ENCODE assay signal across 9 mouse cellular contexts in the genomic region with DNA sequence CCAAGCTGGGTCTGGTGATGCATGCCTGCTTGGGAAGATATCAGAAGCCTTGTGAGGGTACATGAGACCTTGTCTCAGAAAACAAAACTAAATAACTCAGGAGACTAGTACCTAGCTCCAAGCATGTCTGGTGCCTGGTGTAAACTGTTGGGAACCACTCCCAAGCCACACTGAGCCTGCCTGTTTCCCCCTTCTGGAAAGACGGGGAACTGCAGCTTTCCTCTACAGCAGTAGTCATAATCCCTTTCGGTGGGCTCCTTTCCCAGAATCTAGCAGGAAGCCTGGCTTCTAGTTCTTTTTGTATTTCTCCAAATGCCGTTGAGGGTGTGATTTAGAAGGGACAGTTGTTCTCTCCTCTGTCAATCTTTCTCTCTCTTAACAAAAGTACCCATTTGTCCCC. TPM values are rescaled to one million over a fixed set of nuclear protein-coding genes. Genes with fewer than 3 reads are reported as not detected.
DNase-seq lines count a peak whose midpoint lies in the region; ATAC-seq lines count a peak whose summit lies in the region.
"Had no signal": no experiment of that assay in that cellular context is flagged by ENCODE, and none has a peak within 500 bp of the region (broad histone marks: within the 10 kb centered on the region; RNA-seq: fewer than 3 reads in every experiment).

No protein-coding gene starts in this region.

- no peak overlapping the region for H3K27ac ChIP-seq in hindbrain, embryonic 11.5 days (ENCODE audit: low read depth, low read length)
- H3K27ac ChIP-seq in hindbrain, embryonic 16.5 days (ENCODE audit: low read depth, low read length), result no peak overlapping the region

- no peak for ATAC-seq in hindbrain, embryonic 11.5 days (ENCODE audit: low FRiP score)
- no peak for ATAC-seq in hindbrain, embryonic 16.5 days

- 26% methylated on average over 3 of the region's 3 CpGs for WGBS in hindbrain, embryonic 11.5 days
- WGBS in hindbrain, embryonic 16.5 days, result 11% methylated on average over 3 of the region's 3 CpGs

- H3K36me3 ChIP-seq in hindbrain, embryonic 11.5 days (ENCODE audit: control insufficient read depth, insufficient read depth, low read length), result no peaks in the 10 kb centered on the region
- no peaks in the 10 kb centered on the region for H3K36me3 ChIP-seq in hindbrain, embryonic 16.5 days (ENCODE audit: control insufficient read depth, insufficient read depth, low read length)

- no peaks in the 10 kb centered on the region for H3K9me3 ChIP-seq in hindbrain, embryonic 11.5 days (ENCODE audit: control insufficient read depth, low read length)
- H3K9me3 ChIP-seq in hindbrain, embryonic 16.5 days (ENCODE audit: control insufficient read depth, low read length), result no peaks in the 10 kb centered on the region

- H3K4me1 ChIP-seq in hindbrain, embryonic 11.5 days (replicated peaks; ENCODE audit: control insufficient read depth, insufficient read depth, low read length), result no peaks in the 10 kb centered on the region
- H3K4me1 ChIP-seq in hindbrain, embryonic 16.5 days (ENCODE audit: control insufficient read depth, insufficient read depth, low read depth, low read length), result peaks cover under 1% of the 10 kb centered on the region

- H3K4me3 ChIP-seq in hindbrain, embryonic 11.5 days (ENCODE audit: low read depth, low read length), result no peak overlapping the region
- H3K4me3 ChIP-seq in hindbrain, embryonic 16.5 days (ENCODE audit: low read length), result no peak overlapping the region

- H3K4me2 ChIP-seq in hindbrain, embryonic 11.5 days (replicated peaks; ENCODE audit: low read depth, low read length), result no peak overlapping the region
- no peak overlapping the region for H3K4me2 ChIP-seq in hindbrain, embryonic 16.5 days (ENCODE audit: low read length)

- DNase-seq in hindbrain, embryonic 11.5 days (ENCODE audit: low spot score), result peak; percentile 78
- DNase-seq in urinary bladder, postnatal 25 days (ENCODE audit: low spot score), result peak; percentile 59
- DNase-seq in urinary bladder, postnatal 10 days (ENCODE audit: low spot score), result no peak
- DNase-seq in cerebellum, adult 9-10 months, result peak; percentile 46
- peak; percentile 83 for DNase-seq in heart, postnatal 4 days
- DNase-seq in lung, postnatal 36 days, result peak; percentile 81
- DNase-seq in thymus, postnatal 25 days, result peak; percentile 53

- peaks cover 42% of the 10 kb centered on the region for H3K27me3 ChIP-seq in hindbrain, embryonic 11.5 days (ENCODE audit: control insufficient read depth, insufficient read depth, low read length)
- peaks cover 35% of the 10 kb centered on the region for H3K27me3 ChIP-seq in hindbrain, embryonic 16.5 days (replicated peaks; ENCODE audit: control insufficient read depth, insufficient read depth, low read length)

- H3K9ac ChIP-seq in hindbrain, embryonic 11.5 days (ENCODE audit: low read depth, low read length), result no peak overlapping the region
- H3K9ac ChIP-seq in hindbrain, embryonic 16.5 days (ENCODE audit: low read depth, low read length), result no peak overlapping the region

RNA-seq across cellular contexts. Expression of gene Isl2, which starts 2.6 kb away (rescaled TPM):
- 15.3 and 23.5 TPM in 2 replicates for polyA plus RNA-seq in hindbrain, embryonic 11.5 days (2014; fragmentation: Nextera tagmentation; extraction: Ambion mirVana)
- 1.8 and 3.6 TPM in 2 replicates for polyA plus RNA-seq in hindbrain, embryonic 16.5 days (2015; fragmentation: Nextera tagmentation; extraction: Ambion mirVana)
- not detected for total RNA-seq in heart, postnatal 4 days (2021)
- total RNA-seq: left cerebral cortex, postnatal 10 days had no signal

RNA-seq across cellular contexts. Expression of gene Etfa, which starts 23.9 kb away (rescaled TPM):
- polyA plus RNA-seq in hindbrain, embryonic 11.5 days (2014; fragmentation: Nextera tagmentation; extraction: Ambion mirVana), result 131 TPM in 2 replicates
- polyA plus RNA-seq in hindbrain, embryonic 16.5 days (2015; fragmentation: Nextera tagmentation; extraction: Ambion mirVana), result 99.7 and 111 TPM in 2 replicates
- 100 to 1,000 TPM; 537 to 600 TPM for total RNA-seq in heart, postnatal 4 days (2021)
